Mouse (Mus musculus) lung, embryonic 15.5 days (tissue): ENCODE results near the gene Acoxl. TPM values are rescaled to one million over a fixed set of nuclear protein-coding genes. Genes with fewer than 3 reads are reported as not detected.
A peak's percentile ranks its signal among the peaks of the same experiment; 100 is the strongest.

ENCODE experiments used
- ATAC-seq: fragments of 200-750 bp; cut with Nextera tagmentation; 2 replicates; pipeline ENCODE4 v1.8.0; 2017; ENCODE audit warnings: moderate number of reproducible peaks, borderline replicate concordance; ENCODE audit not compliant: low FRiP score, low TSS enrichment; ENCODE audit errors: extremely low read depth
- H3K27ac ChIP-seq: fragments of 300-500 bp; sonication (generic); 2 replicates; pipeline ENCODE4 v1.5.1; 2015; ENCODE audit warnings: moderate library complexity, mild to moderate bottlenecking, inconsistent platforms
- H3K27me3 ChIP-seq: fragments of 300-500 bp; sonication (generic); 2 replicates; pipeline ENCODE4 v1.6.1; 2015; ENCODE audit warnings: inconsistent platforms
- H3K36me3 ChIP-seq: fragments of 300-500 bp; sonication (generic); 2 replicates; pipeline ENCODE4 v1.6.1; 2015; ENCODE audit warnings: inconsistent platforms
- H3K4me1 ChIP-seq: fragments of 300-500 bp; sonication (generic); 2 replicates; pipeline ENCODE4 v1.6.1; 2015; ENCODE audit warnings: inconsistent platforms
- H3K4me2 ChIP-seq: fragments of 300-500 bp; sonication (generic); 2 replicates; pipeline ENCODE4 v1.6.1; 2015; ENCODE audit warnings: inconsistent platforms, mild to moderate bottlenecking, moderate library complexity
- H3K4me3 ChIP-seq: fragments of 300-500 bp; sonication (generic); 2 replicates; pipeline ENCODE4 v1.5.1; 2015; ENCODE audit warnings: mild to moderate bottlenecking, inconsistent platforms
- H3K9ac ChIP-seq: fragments of 300-500 bp; sonication (generic); 2 replicates; pipeline ENCODE4 v1.6.1; 2015; ENCODE audit warnings: inconsistent platforms
- H3K9me3 ChIP-seq: fragments of 300-500 bp; sonication (generic); 2 replicates; pipeline ENCODE4 v1.6.1; 2016; ENCODE audit warnings: inconsistent platforms
- WGBS: fragments of 180-500 bp; shearing (Covaris S2); methylation state at CpG from one replicate; pipeline ENCODE4 v1.1.7; 2015; 5-methylcytosine and 5-hydroxymethylcytosine counted together
- polyA plus RNA-seq: library from polyadenylated mRNA; unstranded; fragments of >200 nt; fragmentation: Nextera tagmentation; extraction: Ambion mirVana; gene quantifications from 2 replicates; pipeline ENCODE4 v1.2.1, GENCODE M21; 2015

Acoxl gene
- polyA plus RNA-seq, 1 experiment from 2014 or later, result 0.17 TPM

- no peaks in the 10 kb centered on the region for H3K4me1 ChIP-seq
- no peaks in the 10 kb centered on the region for H3K9me3 ChIP-seq
- no peak overlapping the region for H3K4me2 ChIP-seq
- no peak overlapping the region for H3K9ac ChIP-seq
- WGBS, result 68% methylated on average over 4 of the region's 4 CpGs
- no peak overlapping the region for H3K4me3 ChIP-seq
- H3K27me3 ChIP-seq, result no peaks in the 10 kb centered on the region
- ATAC-seq, result no peak
- no peaks in the 10 kb centered on the region for H3K36me3 ChIP-seq
- H3K27ac ChIP-seq, result no peak overlapping the region
Observed at GRCm38 (mm10) chr2:128054905-128055304, 216.2 kb downstream of the Acoxl start.

- no peak for ATAC-seq
- no peaks in the 10 kb centered on the region for H3K36me3 ChIP-seq
- no peaks in the 10 kb centered on the region for H3K9me3 ChIP-seq
Observed at GRCm38 (mm10) chr2:128057872-128058271, 219.2 kb downstream of the Acoxl start.

GRCm38 (mm10) chr2:128058627-128059026, 220.0 kb downstream of the Acoxl start:
- 56% methylated on average over 1 of the region's 1 CpGs for WGBS
- H3K9ac ChIP-seq, result no peak overlapping the region
- no peak overlapping the region for H3K27ac ChIP-seq
- no peaks in the 10 kb centered on the region for H3K9me3 ChIP-seq
- no peak overlapping the region for H3K4me3 ChIP-seq
- no peak for ATAC-seq
- H3K4me1 ChIP-seq, result peaks cover 9% of the 10 kb centered on the region; the same call in 1 of the 2 replicates
- no peaks in the 10 kb centered on the region for H3K36me3 ChIP-seq
- H3K4me2 ChIP-seq, result no peak overlapping the region
- no peaks in the 10 kb centered on the region for H3K27me3 ChIP-seq

More at GRCm38 (mm10) chr2:128057872-128058271, 219.2 kb downstream of the Acoxl start:
- H3K4me3 ChIP-seq, result no peak overlapping the region
- H3K4me2 ChIP-seq, result no peak overlapping the region
- no peaks in the 10 kb centered on the region for H3K27me3 ChIP-seq
- WGBS, result 92% methylated on average over 5 of the region's 5 CpGs
- H3K9ac ChIP-seq, result no peak overlapping the region
- H3K27ac ChIP-seq, result no peak overlapping the region
- H3K4me1 ChIP-seq, result peaks cover 9% of the 10 kb centered on the region; the same call in 1 of the 2 replicates

- H3K4me3 ChIP-seq, result no peak overlapping the region
- H3K36me3 ChIP-seq, result no peaks in the 10 kb centered on the region
- ATAC-seq, result no peak
- no peak overlapping the region for H3K9ac ChIP-seq
- no peak overlapping the region for H3K4me2 ChIP-seq
- 31% methylated on average over 6 of the region's 6 CpGs for WGBS
- H3K9me3 ChIP-seq, result no peaks in the 10 kb centered on the region
- peak overlapping the region; percentile 26 for H3K27ac ChIP-seq
- H3K27me3 ChIP-seq, result no peaks in the 10 kb centered on the region
- H3K4me1 ChIP-seq, result peaks cover 9% of the 10 kb centered on the region; the same call in 1 of the 2 replicates
Observed at GRCm38 (mm10) chr2:128060213-128060612, 221.5 kb downstream of the Acoxl start.

- Histone ChIP-seq H3K4me1 (peaks cover 9% of the 10 kb centered on the region; the same call in 1 of the 2 replicates), H3K4me3 (no peak overlapping the region), H3K4me2 (no peak overlapping the region), H3K27me3 (no peaks in the 10 kb centered on the region), H3K9me3 (no peaks in the 10 kb centered on the region), H3K27ac (peak overlapping the region; percentile 26; the same call in 1 of the 2 replicates), H3K9ac (no peak overlapping the region), H3K36me3 (no peaks in the 10 kb centered on the region)
- ATAC-seq, result no peak
- WGBS, result 38% methylated on average over 6 of the region's 6 CpGs
Observed at GRCm38 (mm10) chr2:128060680-128061287, 222.1 kb downstream of the Acoxl start.

- WGBS, result 51% methylated on average over 7 of the region's 7 CpGs
- Histone ChIP-seq H3K27me3 (no peaks in the 10 kb centered on the region), H3K4me3 (no peak overlapping the region)
Observed at GRCm38 (mm10) chr2:128061491-128061890, 222.8 kb downstream of the Acoxl start.

GRCm38 (mm10) chr2:128062756-128063155, 224.1 kb downstream of the Acoxl start:
- ATAC-seq, result no peak
- Histone ChIP-seq H3K9me3 (no peaks in the 10 kb centered on the region), H3K4me1 (peaks cover 9% of the 10 kb centered on the region; the same call in 1 of the 2 replicates), H3K27ac (no peak overlapping the region), H3K27me3 (no peaks in the 10 kb centered on the region), H3K4me3 (no peak overlapping the region), H3K4me2 (no peak overlapping the region), H3K9ac (no peak overlapping the region), H3K36me3 (no peaks in the 10 kb centered on the region)
- 82% methylated on average over 6 of the region's 6 CpGs for WGBS

More at GRCm38 (mm10) chr2:128061491-128061890, 222.8 kb downstream of the Acoxl start:
- Histone ChIP-seq H3K4me1 (peaks cover 9% of the 10 kb centered on the region; the same call in 1 of the 2 replicates), H3K4me2 (no peak overlapping the region), H3K9me3 (no peaks in the 10 kb centered on the region), H3K9ac (no peak overlapping the region), H3K36me3 (no peaks in the 10 kb centered on the region), H3K27ac (no peak overlapping the region)
- ATAC-seq, result peak; percentile 82

- H3K9ac ChIP-seq, result no peak overlapping the region
- no peak overlapping the region for H3K27ac ChIP-seq
- H3K4me2 ChIP-seq, result no peak overlapping the region
- no peaks in the 10 kb centered on the region for H3K36me3 ChIP-seq
- H3K4me1 ChIP-seq, result peaks cover 9% of the 10 kb centered on the region; the same call in 1 of the 2 replicates
- no peaks in the 10 kb centered on the region for H3K27me3 ChIP-seq
- no peak for ATAC-seq
- no peak overlapping the region for H3K4me3 ChIP-seq
- H3K9me3 ChIP-seq, result no peaks in the 10 kb centered on the region
- WGBS, result 86% methylated on average over 2 of the region's 2 CpGs
Observed at GRCm38 (mm10) chr2:128065013-128065412, 226.3 kb downstream of the Acoxl start.

GRCm38 (mm10) chr2:128065576-128065975, 226.9 kb downstream of the Acoxl start:
- ATAC-seq, result no peak
- Histone ChIP-seq H3K36me3 (no peaks in the 10 kb centered on the region), H3K27me3 (no peaks in the 10 kb centered on the region), H3K4me2 (no peak overlapping the region), H3K4me3 (no peak overlapping the region), H3K27ac (no peak overlapping the region), H3K9ac (no peak overlapping the region), H3K4me1 (peaks cover 4% of the 10 kb centered on the region; the same call in 1 of the 2 replicates), H3K9me3 (no peaks in the 10 kb centered on the region)
- 88% methylated on average over 2 of the region's 2 CpGs for WGBS

- Histone ChIP-seq H3K9me3 (no peaks in the 10 kb centered on the region), H3K36me3 (no peaks in the 10 kb centered on the region), H3K27ac (no peak overlapping the region), H3K4me2 (no peak overlapping the region), H3K9ac (no peak overlapping the region), H3K27me3 (no peaks in the 10 kb centered on the region; the same call in 1 of the 2 replicates), H3K4me3 (no peak overlapping the region), H3K4me1 (no peaks in the 10 kb centered on the region)
- 70% methylated on average over 3 of the region's 3 CpGs for WGBS
- ATAC-seq, result no peak
Observed at GRCm38 (mm10) chr2:128067162-128067561, 228.5 kb downstream of the Acoxl start.

GRCm38 (mm10) chr2:128067596-128067995, 228.9 kb downstream of the Acoxl start:
- WGBS, result 83% methylated on average over 7 of the region's 7 CpGs
- H3K9me3 ChIP-seq, result no peaks in the 10 kb centered on the region
- no peak overlapping the region for H3K4me3 ChIP-seq
- no peak for ATAC-seq
- H3K9ac ChIP-seq, result no peak overlapping the region
- no peaks in the 10 kb centered on the region; the same call in 1 of the 2 replicates for H3K27me3 ChIP-seq
- no peak overlapping the region for H3K4me2 ChIP-seq
- no peak overlapping the region for H3K27ac ChIP-seq
- H3K36me3 ChIP-seq, result no peaks in the 10 kb centered on the region
- H3K4me1 ChIP-seq, result no peaks in the 10 kb centered on the region

- no peak for ATAC-seq
- Histone ChIP-seq H3K36me3 (no peaks in the 10 kb centered on the region), H3K27me3 (no peaks in the 10 kb centered on the region; the same call in 1 of the 2 replicates), H3K4me3 (no peak overlapping the region), H3K4me2 (no peak overlapping the region), H3K9ac (no peak overlapping the region), H3K4me1 (no peaks in the 10 kb centered on the region), H3K9me3 (no peaks in the 10 kb centered on the region), H3K27ac (no peak overlapping the region)
- WGBS, result 66% methylated on average over 4 of the region's 4 CpGs
Observed at GRCm38 (mm10) chr2:128068176-128068575, 229.5 kb downstream of the Acoxl start.
